Mouse (Mus musculus) ovary, adult 18-20 months (tissue): ENCODE results near the gene Cerk.
"Not testable (repeated sequence)": the region's sequence is repeated elsewhere in the genome, so short reads cannot be mapped to it uniquely, and the experiment has no call there.

Experiments used
- DNase-seq: peaks from one replicate; pipeline ENCODE4 v3.0.0; 2022; ENCODE audit warnings: low spot score, mixed read lengths

Gene Cerk

DNA sequence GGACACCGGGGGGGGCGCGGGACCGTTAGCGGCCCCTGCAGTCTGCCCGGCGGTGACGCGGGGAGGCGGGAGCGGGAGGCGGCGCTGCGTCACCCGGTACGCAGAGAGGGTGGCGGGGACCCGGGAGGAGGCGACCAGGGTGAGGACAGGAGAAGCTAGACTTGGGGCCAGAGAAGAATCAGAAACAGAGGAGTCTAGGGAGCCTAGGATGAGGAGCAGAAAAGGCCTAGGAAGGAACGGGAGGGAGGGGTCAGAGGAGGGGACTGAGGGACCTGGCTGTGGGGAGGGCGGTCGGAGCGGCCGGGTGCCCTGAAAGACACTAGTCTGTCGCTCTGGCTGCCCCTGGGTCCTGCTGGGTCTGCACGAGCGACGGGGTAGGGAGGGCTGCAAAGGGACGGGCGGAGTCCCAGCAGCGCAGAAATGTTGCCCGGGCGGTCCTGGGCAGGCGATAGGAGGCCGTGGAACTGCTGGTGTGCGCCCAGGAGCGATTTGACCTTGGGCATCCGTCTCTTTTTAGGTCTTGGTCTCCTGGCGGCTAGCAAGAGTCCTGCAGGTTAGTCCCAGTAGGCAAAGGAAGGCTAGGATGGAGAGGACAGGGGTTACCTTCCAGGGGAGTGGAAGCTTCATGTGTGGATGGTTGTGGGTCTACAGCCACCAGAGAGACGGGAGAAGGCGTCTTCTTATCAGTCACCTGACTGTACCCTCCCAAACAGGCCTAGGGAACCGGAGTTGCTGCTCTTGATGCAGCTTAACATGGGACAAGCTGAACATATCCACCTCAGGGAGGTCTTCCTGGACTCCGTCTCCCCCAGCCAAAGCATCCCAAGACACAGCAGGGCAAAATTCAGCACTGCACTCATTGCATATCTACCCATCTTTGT, at the start of gene Cerk:
Gene Cerk, minus strand, starts transcription at position 453 of the 881 bp plus-strand sequence.
- DNase-seq, result peak; percentile 52

DNA sequence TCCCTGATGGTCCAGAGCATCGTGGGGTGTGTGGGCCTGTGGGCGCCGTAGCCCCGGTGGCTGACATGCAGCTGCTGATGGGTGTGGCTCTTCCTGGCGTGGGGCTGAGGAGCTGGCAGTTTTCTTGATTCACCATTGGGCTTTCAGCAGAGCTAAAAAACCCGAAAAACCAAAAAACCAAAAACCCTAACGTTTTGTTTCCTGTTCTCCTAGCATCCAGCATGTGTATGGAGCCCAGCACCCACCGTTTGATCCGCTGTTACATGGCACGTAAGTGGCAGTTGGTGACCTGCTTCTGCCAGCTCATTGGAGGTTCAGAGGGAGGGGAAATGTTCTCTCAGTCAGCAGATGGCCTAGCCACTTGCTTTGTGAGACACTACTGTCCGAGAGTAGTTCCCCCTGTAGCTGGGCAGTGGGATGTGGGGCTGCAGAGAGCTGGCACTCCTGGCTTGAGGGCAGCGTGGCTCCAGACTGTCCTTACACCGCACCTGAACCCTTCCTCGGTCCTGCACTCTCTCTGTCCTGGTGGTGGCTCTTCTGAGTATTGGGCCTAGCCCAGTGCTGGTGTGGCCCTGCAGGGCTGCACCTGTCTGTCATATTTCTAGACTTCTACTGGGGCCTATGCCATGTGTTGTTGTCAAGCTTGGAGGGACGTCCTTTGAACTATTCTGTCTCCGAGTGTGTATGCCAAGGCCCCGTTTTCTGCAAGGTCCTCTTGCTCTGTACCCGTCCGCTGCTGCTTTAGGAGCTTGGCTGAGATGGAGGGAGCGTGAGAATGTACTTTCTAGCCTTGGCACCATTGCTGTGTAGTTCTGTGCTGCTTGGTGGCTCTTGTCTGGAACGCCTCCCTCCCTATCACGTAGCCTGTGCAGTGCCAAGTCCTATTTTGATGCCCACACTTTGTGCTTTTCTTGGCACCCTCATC, 48.8 kb upstream of the Cerk start:
- DNase-seq, result no peak

DNA sequence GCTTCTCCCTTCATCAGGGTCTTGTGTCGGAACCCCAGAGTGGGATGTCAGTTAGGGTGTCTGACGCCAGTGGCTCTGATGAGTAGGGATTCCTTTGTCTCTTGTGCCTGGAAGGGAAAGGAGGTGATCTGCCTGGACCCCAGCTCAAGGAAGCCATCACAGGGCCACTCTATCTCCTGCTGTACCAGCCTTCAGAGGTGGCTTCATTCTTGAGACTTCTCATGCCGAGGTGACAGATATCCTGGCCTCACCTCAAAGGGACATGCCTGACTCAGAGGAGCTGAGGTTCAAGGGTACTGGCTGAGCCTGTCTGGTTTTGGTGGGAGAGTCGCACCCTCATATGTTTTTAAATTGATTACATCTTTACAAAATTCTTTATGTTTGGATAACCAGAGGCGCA, 48.1 kb upstream of the Cerk start:
- DNase-seq, result no peak

DNA sequence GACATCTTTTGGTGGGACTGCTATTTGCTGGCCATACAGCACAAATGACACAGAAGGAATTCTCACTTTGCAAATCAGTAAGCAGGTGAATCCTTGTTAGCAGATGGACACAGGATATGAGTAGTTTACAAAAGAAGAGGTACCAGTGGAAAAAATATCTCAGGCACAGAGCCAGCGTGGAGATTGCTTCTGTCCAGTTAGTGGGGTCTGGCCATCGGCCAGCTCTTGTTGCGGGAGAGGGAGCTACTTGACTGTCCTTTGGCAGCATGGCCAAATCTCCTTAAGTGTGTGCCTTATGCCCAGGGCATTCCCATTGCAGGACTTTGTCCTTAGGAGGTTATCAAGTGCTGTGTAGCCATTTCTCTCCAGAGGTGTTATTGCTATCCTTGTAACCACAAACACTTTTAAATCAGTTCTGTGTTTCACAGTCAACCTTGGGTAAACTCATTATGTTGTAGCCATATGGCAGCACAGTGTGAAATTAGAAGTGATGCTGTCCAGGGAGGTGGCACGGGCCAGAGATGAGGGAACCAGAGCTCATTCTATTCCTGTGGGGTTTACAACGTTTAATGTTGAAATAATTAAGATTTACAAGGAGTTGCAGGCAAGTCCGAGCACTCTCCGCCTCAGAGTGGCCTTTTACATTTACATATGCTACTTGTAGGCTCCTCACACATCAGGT, 46.0 kb upstream of the Cerk start:
- DNase-seq, result no peak

DNA sequence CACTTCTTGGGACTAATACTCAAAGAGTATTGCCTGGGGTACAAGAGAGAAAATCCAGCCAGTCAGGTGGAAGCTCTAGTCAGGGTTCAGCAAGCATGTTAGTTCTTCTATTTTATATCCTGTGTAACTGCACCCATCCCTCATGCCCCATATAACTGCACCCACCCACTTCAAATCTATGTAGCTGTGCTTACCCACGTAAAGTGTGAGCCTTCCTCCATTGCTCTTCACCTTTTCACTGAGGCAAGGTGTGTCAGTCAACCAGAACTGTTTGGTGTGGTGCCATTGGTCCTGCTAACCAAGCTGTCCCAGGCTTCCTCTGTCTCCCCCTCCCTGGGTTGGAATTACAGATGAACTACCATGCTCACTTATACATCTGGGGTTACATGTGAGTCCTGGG, 45.2 kb upstream of the Cerk start:
- DNase-seq, result no peak

DNA sequence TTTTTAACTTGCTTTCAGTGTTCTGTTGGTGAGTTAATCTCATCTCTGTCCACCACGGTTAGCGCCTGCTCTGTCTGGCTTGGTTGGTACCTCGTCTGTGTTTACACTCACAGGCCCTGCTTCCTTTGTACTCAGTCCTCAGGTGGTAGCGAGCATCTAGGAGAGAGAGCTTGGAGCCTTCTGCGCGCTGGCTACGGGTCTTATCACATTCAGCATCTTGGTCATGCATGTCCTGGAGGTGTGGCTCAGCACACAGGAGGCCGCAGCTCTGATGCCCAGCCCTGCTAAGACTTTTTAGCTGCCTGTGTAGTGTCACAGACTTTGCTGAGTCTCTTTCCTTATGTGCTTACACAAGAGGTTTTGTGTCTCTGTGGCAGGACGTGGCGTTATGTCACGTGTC, 43.7 kb upstream of the Cerk start:
- DNase-seq, result no peak

DNA sequence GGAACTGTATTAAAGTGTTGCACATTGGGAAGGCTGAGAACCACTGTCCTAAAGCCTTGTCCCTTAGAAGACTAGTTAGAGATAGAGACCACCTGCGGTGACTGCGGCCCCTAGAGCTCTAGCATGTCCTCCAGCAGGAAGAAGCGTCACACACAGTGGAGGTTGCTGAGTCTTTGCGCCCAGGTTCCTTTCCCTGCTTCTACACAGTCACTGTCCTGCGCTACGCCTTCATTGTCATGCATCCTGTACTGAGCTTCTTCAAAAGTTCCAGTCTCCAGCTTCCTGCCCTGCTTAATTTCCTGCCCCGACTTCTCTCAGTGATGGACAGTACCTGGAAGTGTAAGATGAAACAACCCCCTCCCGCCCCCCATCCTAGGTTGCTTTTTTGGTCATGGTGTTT, 43.1 kb upstream of the Cerk start:
- no peak for DNase-seq

DNA sequence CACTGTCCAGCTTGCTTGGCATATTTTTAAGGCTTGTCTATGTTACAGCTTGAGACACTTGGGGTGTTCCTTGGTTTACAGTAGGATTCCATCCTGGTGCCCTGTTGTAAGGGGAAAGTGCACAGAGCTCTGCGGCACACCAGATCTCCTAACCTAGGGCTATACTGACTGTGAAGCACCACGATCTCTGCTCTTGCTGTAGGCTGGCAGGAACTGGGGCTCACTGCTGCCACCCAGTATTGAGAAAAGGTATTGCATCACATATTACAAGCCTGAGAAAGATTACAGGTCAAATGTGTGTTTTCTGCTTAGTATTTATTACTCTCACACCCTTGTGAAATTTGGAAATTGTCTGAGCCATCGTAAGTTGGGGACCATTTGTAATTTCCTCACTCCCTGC, 42.2 kb upstream of the Cerk start:
- DNase-seq, result no peak

DNA sequence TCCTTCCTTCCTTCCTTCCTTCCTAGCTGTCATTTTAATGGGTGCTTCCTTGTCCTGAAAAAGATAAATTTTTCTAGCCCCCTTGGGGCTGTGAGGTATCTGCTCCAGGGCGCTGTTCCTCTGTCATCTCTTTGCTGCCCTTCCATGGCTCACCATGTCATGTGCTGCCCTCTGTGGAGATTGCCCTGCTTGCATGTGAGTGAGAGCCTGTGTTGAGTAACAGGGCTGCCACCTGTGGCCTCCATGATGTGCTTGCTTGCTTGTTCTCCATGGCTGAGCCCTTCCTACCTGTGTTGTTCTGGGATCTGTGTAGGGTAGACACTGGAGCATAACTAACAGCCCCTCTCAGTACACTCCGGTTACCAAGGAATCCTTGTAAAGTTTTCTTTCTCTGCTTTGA, 41.0 kb upstream of the Cerk start:
- DNase-seq, result no peak

DNA sequence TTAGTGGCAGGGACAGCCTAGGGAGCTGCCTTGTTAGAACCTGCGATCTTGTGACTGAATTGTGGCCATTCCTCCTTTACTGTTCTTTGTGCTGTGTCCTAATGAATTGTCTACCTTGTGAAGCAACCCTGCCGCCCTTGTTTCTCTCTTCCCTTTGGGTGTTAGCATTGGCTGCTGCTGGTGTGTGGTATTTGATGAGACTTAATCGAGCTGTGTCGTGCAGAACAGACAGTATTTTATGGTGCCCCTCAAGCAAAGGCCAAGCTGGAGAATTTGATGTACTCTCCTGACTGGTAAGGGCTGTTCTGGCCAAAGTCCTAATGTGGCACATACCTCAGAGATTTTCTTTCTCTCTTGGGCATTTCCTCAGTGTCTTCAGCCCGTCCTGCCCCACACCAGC, 40.3 kb upstream of the Cerk start:
- DNase-seq, result no peak

DNA sequence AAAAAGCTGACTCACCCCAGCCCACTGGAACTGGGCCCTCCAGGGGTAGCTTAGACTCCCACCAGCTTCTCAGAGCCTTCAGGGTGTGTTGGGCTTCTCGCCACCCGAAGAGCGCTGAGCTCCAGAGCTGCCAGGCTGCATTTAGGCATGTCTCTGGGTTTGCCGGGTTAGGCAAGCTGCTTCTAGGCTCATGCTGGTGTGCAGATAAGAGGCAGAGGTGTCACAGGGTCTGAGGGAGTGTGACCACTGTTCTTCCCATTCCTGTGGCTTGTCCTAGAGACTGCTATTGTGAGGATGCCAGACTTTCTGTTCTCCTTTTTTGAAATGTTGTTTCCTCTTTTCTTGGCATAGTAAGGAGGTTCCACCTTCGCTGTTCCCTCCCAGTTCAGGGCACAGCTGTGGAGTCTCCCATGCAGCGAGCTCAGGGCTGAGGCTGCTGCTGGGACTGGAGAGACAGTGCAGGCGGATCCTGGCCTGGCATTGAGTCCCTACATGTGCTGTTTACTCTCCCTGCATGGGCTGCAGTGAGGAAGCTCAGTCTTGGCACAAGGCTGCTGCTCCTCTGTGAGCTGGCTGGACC, 39.1 kb upstream of the Cerk start:
- no peak for DNase-seq

DNA sequence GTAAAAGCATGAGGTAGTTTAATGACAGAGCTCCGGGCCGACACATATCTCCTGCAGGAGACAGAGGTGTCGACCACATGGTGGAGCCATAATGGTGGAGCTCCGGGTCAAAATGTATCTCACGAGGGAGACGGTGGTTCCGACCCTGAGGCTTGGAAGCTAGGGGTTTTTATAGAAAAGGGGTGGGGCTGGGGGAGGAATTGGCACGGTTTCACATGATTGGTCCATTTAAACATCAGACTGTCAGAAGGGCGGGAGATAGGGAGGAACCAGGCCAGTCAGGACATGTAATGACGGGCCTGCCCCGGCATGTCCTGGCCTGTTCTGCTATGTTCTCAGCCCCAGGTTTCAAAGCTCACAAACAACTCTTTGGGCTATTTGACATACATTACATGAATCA, 36.0 kb upstream of the Cerk start:
- DNase-seq, result not testable (repeated sequence)

DNA sequence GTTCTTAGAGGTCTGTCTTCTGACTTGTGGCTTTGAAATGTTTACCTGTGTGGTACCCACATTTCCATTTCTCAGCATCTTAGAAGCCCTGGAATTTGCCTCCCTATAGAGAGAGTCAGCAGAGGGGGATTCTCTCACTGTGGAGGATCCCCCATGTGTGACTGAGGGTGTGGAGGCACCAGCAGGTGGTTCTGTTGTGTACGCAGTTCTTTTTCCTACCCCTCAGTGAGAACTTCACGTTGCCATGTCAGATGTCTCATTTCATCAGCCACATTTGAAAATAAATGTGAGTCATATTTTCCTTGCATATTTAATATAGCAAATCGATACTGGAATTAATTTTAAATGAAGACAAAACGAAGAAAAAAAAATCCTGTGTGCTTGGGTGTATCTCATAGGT, 35.4 kb upstream of the Cerk start:
- DNase-seq, result no peak

DNA sequence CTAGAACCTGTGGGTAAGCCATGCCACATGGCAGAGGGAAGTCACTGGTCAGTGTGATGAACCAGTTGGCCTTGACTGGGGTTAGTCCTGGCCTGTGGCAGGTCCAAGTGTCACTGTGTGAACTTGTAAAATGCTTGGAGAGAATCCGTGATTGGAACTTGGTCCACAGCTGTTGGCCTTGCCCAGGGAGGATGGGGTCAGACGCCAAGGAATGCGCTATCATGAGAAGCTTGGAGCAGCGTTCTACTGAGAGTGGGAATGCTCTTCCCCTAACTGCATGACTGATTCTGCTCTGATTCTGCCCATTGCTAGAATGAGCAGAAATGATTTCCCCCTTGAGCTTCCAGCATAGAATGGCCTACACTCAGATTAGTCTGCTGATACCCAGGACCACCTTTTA, 34.8 kb upstream of the Cerk start:
- no peak for DNase-seq

DNA sequence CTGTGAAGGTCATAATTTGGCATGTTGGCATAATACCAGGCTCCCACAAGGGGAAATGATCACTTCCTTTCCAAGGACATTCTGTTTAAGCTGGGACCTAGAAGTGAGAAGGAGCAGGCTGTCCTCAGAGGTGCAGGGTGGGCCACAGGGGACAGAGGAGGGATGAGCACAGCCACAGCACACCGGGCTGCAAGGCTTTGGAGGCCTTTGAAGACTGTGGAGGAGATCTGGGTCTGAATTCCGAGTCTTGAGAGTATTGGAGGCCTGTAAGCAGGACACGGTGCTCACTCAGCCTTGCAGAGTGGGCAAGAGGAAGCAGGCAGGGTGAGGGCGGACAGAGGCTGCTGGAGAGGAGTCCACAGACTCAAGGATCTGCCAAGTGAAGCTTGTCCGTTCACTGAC, 34.3 kb upstream of the Cerk start:
- no peak for DNase-seq

DNA sequence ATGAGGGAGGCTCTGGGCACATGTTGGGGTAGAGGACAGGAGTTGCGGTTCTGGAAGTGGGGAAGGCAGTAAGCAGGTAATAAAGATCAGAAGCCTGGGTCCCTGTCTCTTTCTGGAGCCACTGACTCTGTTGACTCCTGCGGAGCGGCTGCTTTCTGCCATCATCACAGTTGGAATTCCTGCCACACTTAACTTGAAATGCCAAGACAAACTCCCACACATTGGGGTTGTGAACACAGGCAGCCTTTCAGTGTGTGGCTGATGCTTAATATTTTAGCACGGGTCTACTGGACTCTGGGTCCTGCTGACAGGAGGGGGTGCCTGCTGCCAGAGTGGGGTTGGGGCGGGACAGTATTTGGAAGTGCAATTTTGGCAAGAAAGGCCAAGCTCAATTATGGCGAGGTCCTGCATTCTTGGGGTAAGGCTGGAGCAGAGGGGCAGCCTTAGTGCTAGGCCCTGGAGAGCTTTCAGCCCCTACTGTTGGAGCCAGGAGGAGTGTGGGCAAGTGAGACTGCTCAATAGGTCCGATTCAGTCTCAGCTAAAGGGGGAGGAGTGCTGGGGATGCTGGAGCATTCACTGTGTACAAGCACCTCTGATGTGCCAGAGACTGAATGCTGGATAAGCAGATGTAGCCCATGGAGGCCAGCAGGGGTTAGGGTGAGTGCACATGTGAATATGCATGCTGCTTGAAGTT, 33.7 kb upstream of the Cerk start:
- no peak for DNase-seq

DNA sequence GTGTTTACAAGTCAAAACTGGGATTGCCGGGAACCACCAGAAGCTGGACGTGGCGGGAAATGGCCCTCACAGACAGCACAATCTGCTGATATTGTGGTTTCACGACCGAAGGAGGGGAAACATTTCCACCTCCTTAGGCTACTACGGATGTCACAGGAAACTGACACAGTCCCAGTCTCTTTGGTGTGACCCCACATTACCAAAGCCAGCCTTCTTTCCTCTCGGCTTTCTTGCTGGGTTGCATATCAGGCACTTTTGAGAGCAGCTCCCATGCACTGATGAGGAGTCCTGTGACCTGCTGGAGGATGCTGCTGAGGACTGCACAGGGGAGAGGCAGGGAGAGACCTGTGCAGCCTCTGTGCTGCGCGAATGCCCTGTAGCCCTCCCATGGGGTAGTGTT, 30.7 kb upstream of the Cerk start:
- DNase-seq, result not testable (repeated sequence)

DNA sequence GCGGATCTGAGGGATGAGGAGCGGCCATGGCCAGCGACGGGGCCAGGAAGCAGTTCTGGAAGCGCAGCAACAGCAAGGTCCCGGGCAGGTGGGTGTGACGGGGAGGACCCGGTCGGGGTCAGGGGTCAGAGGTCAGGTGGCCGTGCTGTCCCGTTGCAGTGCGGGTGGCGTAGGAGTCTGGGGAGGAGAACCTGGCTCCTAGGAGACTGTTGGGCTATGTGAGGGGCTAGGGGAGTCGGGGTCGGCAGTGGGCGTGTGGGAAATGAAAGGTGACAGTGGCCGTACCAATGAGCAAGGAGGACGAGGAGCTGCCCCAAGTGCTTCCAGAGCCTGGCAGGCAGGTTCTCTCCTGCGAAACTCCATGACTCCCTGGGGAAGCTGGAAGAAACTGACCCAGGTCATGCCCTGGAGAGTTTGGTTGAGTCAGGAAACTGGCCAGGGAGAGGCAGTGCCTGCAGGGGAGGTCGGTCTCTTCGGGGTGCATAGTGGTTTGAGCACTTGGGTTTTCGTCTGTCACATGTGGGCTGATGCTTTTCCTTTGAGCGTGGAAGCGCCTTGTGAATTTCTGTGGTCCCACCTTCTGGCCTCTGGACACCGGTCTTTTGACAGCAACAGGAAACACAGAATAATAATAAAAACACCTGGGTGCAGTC, 28.7 kb upstream of the Cerk start:
- DNase-seq, result no peak

DNA sequence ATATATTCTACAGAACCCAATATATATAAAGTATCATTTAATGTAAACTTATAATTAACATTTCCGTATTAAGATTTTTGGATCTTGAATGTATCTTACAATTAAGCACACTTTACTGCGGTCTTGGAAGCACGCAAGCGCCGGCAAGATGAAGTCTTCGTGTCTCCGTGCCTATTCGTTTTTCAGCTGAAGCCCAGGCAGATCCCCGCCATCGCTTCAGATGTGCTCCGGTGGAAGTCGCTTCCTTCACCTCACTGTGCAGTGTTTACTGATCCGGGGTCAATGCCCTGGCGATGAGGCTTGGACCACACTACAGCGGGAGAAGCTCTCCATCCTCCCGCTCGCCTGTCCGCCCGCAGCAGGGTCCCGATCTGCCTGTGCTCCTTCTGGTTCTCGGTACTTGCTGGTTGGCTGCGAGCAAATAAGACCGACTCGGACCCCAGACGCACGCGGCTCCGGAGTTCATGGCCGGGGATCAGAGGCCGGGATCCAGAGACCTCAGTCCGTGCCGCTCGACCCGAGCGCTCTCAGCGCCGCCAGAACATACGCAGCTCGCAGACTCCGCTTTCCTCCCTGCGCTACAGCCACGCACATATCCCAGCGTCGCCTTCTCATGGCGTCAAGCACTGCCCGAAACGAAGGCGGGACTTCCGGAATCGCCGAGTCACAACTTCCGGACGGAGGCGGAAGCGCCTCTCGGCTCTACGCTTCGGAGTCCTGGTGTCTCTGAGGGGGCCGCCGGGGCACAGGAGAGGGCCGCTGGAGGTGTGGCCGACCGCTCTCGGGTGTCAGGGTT, 28.0 kb upstream of the Cerk start, which contains the start of gene Tbc1d22a:
Gene Tbc1d22a, plus strand, starts transcription at position 707 of the 796 bp plus-strand sequence.
- DNase-seq, result peak; percentile 85

DNA sequence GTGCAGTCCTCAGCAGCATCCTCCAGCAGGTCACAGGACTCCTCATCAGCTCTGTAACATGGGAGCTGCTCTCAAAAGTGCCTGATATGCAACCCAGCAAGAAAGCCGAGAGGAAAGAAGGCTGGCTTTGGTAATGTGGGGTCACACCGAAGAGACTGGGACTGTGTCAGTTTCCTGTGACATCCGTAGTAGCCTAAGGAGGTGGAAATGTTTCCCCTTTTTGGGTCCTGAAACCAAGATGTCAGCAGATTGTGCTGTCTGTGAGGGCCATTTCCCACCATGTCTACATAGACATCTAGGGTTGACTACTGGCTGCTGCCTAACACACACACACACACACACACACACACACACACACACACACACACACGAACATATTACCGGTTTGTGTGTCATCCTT, 26.3 kb upstream of the Cerk start:
- DNase-seq, result not testable (repeated sequence)
